Mouse (Mus musculus) activated CD4-positive, CD25-positive, alpha-beta regulatory T cell, adult 4 months (primary cell): ENCODE measurements around the gene Chd1l. TPM values are rescaled to one million over a fixed set of nuclear protein-coding genes. Genes with fewer than 3 reads are reported as not detected.

Experiments
- ATAC-seq: one replicate; pipeline ENCODE4 v1.8.0; 2017
- polyA plus RNA-seq, 2 experiments: library from polyadenylated mRNA; unstranded; fragments of 100-300 nt; shearing (Covaris generic); gene quantifications; one replicate each; pipeline ENCODE4 v1.2.1; 2017

Gene Chd1l
- polyA plus RNA-seq, 2 experiments from 2014 or later, result 21.8 TPM

GRCm38 (mm10) chr3:97617091-97617825, 7.3 kb upstream of the Chd1l start:
- ATAC-seq, result no peak

DNA sequence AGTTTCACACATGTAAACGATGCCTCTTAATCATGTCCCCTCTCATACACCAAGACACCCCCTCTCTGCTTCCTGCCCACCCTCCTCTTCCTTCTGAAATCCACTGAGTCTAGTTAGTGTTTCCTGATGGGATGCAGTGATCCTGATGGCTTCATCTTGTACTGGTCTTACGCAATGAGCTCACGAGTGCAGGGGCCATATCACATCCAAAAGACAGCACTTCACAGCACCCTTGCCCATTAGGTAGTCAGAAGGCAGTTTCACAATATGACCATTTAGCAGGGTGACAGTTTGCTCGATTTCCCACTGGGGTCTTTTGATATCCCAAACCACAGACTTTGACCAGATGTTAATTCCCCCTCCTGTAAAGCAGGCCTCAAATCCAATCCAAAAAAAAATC, 5.9 kb upstream of the Chd1l start:
- no peak for ATAC-seq

GRCm38 (mm10) chr3:97615154-97615553, 5.2 kb upstream of the Chd1l start:
- no peak for ATAC-seq

- no peak for ATAC-seq
Observed at GRCm38 (mm10) chr3:97611021-97611420, 1.0 kb upstream of the Chd1l start.

DNA sequence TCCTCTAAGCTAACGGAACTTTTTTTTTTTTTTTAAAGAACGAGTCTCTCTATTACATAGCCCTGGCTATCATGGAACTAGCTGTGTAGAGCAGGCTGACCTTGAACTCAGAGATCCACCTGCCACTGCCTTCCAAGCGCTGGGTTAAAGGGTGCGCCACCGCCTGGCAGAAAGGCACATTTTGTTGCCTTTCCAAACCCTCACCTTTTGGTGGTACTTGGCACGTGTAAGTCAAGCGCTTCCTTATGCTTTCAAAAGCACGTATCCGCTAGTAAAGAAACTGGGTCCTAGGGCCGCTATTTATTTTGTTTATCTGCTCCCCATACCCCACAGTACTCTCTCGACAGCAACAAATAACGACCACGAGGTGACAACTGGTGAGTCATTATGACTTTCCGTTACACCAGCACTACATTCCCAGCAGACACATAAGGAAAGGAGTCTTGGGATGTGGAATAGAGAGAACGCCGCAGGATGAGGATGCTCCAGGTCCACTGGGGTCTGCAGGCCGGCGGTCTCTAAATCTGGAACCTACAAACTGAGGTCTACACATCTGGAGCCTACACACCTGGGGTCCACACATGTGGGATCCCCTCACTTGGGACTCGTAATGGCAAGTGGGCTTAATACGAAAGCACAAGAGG, 680 bp downstream of the Chd1l start:
- ATAC-seq, result peak; percentile 60

GRCm38 (mm10) chr3:97600050-97600832, 9.8 kb downstream of the Chd1l start:
- ATAC-seq, result no peak

DNA sequence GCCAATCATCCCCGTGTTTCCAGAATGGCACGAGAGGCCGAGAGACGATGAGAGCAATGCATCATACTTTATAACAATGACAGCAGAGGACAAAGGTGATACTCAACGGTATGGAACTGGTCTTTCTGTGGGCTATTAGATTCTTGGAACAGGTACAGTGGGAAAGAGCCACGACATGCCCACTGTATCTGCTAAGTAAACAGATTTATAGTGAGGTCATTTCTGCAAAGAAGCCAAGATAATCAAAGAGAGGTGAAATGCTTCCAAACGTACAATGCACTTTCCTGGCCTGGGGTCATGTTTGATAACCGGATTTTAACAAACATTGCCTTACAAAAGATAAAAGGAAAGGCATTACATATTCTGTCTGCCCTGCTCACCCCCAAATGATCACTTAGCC, 13.2 kb downstream of the Chd1l start:
- no peak for ATAC-seq

DNA sequence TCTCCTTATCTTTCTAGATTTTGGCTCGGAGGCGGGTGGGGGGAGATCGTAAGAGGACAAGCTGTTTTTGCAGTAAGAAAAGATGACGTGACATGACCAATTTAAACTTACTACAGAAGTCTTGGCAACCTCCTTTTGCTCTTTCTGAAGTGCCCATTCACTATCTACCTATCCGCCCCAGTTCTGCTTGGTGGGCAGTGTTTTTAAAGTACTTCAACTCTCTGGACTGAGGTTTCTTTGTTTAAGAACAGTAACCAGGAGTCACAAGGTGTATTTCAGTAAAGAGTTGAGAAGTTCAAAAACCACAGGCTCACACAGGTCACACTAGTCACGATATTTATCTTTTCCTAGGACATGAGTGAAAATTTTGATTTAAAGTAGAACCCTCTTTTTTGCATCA, 14.9 kb downstream of the Chd1l start:
- ATAC-seq, result no peak

DNA sequence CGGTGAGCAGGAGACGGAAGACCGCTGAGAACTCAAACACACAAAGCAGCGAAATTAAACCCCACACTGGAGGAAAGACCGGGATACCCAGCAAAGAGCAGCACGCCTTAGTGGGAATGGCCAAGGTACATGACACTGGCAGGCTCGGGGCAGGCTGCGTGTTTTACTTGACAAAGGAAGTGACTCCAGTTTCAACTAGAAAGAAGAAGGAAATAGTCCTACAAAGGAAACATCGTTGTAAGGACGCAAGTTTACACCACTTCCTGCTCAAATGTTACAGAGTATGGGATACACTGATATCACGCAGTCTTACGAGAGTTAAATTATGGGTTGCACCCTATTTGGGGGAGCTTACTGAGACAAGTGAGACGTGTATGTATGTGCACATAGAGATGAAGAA, 15.9 kb downstream of the Chd1l start:
- no peak for ATAC-seq

GRCm38 (mm10) chr3:97593089-97593488, 16.9 kb downstream of the Chd1l start:
- ATAC-seq, result no peak

DNA sequence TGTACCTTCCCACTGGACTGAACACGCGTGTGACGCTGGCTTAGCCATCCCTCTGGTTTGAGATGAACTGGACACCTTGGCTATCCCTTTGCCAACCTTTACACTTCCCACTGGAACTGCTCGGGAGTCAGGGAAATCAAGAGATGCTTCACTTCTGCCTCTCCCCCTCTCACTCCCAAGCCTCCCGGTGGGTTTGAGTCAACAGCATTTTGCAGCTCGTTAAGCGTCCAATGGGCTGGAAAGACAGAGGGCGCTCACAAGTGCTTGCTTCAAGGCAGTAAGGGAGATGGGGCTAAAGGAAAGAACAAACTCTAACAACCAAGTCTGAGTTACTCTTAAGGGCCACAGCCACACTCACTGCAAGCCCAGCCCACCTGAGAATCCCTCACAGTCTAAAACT, 19.3 kb downstream of the Chd1l start:
- ATAC-seq, result no peak

DNA sequence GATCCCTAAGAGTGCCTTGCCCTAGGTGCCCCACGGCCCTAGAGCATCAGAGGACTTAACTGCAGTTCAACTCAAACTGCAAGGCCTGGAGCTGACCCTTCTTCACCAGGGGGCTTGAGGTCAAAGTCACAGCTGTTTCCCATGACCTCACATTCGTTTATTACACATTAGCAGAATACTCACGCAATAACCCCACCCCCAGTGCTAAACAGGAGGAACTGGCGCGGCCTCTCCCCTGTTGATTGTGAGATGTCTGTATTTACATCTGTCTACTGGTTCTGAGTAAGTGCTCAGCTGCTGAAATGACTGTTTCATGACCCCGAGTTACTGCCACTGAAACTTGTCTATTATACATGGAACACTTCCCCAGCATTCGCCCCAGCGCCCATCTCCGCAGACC, 22.3 kb downstream of the Chd1l start:
- no peak for ATAC-seq

GRCm38 (mm10) chr3:97585383-97586160, 24.4 kb downstream of the Chd1l start:
- ATAC-seq, result peak; percentile 81

- no peak for ATAC-seq
Observed at GRCm38 (mm10) chr3:97573807-97574206, 36.2 kb downstream of the Chd1l start.

- ATAC-seq, result no peak
Observed at GRCm38 (mm10) chr3:97564588-97564987, 45.4 kb downstream of the Chd1l start.

- no peak for ATAC-seq
Observed at GRCm38 (mm10) chr3:97558554-97558953, 51.4 kb downstream of the Chd1l start.

GRCm38 (mm10) chr3:97546205-97546604, 63.8 kb downstream of the Chd1l start:
- ATAC-seq, result no peak

GRCm38 (mm10) chr3:97540171-97540570, 69.8 kb downstream of the Chd1l start:
- no peak for ATAC-seq

- no peak for ATAC-seq
Observed at GRCm38 (mm10) chr3:97538634-97539033, 71.4 kb downstream of the Chd1l start.

DNA sequence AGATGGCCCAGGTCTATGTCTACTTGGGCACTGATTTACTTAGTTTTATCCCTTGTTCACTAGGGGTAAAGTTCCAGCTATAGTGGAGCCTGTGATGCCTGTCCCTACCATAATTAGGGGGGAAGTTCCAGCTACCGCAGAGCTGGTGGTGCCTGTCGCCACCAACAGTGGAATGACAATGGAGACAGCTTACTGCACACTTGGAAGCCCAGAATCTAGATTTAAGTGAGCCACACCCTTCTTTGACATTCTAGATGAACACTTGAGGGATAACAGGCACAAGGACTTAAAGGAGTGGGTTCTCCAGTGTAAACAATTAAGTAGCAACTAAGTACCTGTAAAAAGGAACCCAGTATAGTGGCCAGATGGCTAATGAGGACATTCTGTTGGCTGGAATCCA, 73.0 kb downstream of the Chd1l start:
- ATAC-seq, result no peak

GRCm38 (mm10) chr3:97535660-97536059, 74.3 kb downstream of the Chd1l start:
- no peak for ATAC-seq

GRCm38 (mm10) chr3:97525458-97525857, 84.5 kb downstream of the Chd1l start:
- no peak for ATAC-seq

DNA sequence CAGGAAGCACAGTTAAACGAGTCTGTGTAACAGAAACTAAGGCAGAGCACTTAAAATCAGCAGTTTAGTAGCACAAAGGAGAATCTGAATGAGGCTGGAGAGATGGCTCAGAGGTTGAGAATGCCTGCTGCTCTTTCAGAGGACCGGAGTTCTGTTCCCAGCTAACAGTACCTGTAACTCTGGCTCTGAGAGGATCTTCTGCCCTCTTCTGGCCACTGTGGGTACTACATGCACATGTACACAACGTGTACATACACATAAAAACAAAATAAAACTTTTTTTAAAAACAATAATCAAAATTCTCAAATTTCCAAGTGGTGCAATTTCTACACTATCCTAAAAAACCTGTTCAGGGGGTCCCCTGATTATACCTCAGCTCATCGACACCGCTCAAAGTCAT, 85.2 kb downstream of the Chd1l start:
- ATAC-seq, result no peak
